Mouse (Mus musculus) liver, adult (tissue): ENCODE results near the gene Vsig8.

Experiments used
- GATA4 ChIP-seq: IDR thresholded peaks from 2 replicates; pipeline ENCODE4 v1.6.1; 2014; ENCODE audit warnings: mild to moderate bottlenecking, low read length; ENCODE audit not compliant: insufficient replicate concordance

The Vsig8 gene

DNA sequence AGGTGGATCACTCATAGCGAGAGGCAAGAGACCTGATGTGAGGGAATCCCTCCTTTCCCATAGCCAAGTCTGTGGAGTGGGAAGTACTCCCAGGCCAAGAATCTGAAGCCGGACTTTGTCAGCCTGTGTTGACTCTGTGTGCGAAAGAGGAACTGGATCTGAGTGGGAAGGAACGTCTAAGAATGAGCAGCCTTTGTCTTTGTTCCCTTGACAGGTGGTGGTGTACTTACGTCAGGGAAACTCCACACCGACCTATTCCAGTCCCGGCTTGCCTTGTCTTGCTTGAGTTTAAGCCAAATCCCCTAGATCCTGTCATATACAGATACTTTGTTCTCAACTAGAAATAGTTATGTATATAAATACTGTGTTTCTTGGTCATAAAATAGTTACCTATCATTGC, 33.2 kb upstream of the Vsig8 start:
- TF ChIP-seq GATA4, result no peak

DNA sequence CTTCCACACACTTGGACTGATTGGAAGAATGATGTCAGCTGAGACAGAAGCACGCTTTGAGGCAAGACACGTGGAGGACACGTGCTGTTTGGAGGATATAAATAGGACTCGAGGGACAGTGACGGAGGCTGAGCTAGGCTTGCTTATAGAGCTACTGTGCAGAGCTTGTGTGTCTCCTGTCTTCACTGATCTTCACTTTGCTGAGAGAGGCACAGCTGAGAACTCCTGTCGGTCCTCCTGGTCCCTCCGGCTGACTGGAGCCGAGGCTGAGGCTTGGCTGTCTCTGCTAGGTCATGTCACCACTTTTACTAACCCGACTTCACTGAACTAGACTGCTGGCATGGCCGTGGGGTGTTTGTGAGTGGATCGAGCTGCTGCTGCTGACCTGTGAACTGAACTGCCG, 32.0 kb upstream of the Vsig8 start:
- TF ChIP-seq GATA4, result no peak

DNA sequence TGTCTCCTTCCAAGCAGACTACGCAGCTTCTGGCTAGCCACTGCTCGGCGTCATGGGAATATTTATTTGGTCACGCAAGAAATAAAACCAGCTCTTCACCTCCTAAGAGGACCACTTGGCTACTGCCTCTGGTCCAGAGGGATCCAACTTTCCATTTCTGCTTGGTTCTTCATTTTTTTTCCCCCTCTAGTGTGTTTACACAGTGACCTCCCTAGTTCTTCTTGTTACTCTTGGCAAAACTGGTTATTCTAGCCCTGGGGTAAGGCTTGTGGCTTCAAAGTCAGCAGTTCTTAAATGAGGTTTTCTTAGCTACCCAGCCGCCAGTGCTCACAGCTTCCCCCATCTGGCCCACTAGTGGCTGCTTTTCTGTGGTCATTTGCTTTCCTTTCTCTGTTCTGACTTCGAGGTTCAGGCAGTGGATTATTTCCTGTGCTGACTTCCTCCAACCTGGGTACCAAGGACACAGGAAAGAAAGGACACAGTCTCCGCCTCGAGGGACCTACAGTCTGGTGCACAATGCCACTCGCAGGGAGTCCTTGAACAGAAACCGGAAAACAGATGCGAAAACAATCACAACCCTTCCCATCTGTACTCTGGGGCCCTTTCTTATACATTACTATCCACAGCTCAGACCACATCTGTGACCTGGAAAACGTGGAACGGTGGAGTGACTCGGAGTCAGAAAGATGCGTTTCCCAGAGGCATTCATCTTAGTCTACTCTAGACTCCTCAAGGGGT, 30.5 kb upstream of the Vsig8 start:
- TF ChIP-seq GATA4, result peak; percentile 56; the same call in 1 of the 2 replicates

DNA sequence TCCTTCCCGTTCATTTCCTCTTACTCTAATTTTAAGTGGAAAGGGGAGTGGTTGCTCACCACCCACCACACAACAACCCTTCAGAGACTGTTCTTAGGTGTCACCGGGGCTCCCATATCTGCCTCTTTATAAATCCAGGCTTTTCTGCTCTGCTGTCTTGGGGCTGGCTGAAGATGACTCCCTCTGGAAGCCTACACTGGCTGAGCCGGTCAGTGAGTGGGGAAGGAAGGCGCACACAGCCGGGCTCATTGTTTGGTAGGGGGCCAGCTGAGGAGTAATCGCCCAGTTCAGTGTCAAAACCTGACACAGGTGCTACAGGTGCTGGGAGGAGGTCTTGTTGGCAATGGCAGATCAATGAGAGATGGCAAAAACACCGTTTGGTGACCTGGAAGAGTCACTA, 29.8 kb upstream of the Vsig8 start:
- no peak for TF ChIP-seq GATA4

- TF ChIP-seq GATA4, result peak; percentile 93
Measured at GRCm38 (mm10) chr1:172526380-172527081, 29.2 kb upstream of the Vsig8 start.

GRCm38 (mm10) chr1:172527431-172527830, 28.3 kb upstream of the Vsig8 start:
- no peak for TF ChIP-seq GATA4

- no peak; the same call in 1 of the 2 replicates for TF ChIP-seq GATA4
Measured at GRCm38 (mm10) chr1:172528701-172529100, 27.0 kb upstream of the Vsig8 start.

GRCm38 (mm10) chr1:172530544-172531220, 25.1 kb upstream of the Vsig8 start:
- TF ChIP-seq GATA4, result no peak

DNA sequence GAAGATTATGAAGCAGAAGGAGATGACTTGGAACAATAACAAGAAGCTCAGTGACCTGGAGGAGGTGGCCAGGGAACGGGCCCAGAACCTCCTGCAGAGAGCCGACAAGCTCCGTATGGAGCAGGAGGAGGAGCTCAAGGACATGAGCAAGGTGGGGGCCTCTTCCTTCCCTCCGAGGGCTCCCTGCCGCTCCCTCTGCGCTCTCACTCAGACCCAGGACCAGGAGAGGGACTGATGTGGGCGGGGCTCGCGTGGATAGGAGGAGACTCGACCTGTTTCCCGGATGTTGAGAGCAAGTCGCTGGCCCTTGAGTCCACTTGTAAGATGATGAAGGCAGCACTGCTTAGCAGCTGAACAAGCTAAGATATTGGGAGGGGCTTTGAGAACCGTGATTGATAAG, 23.2 kb upstream of the Vsig8 start:
- no peak for TF ChIP-seq GATA4

DNA sequence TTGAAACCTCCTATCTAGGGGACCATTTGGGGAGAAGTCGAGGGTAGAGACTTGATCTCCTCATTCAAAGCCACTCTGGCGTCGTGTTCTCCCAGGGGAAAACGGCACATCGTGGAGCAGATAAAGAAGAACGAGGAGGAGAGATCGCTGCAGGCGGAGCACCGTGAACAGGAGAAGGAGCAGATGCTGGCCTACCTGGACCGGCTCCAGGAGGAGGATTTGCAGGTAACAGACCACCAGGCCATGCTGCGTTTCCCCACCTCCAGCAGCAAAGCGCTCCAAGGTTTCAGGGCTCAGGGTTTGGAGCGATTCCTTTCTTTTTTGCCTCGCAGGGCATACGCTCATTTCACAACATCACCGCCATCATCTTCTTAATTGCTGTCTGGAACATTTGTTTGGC, 20.6 kb upstream of the Vsig8 start:
- no peak for TF ChIP-seq GATA4

DNA sequence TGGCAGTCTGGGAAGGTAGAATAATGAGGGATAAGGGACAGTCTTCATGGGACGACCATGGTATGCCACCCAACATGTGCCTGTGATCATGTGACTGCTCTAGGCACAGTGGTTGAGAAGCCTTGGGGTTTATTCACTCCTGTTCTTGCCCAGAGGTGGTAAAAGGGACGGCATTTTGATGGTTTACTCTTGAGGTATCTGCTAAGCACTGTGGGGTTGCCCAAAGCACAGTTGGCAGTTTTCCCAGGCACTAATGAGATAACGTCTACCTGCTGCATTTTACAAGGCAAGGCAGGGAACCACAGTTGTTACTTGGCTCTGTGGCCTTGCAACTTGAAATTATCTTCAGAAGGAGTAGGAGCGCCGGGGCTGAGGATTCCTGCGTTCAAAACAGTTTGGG, 15.9 kb upstream of the Vsig8 start:
- TF ChIP-seq GATA4, result no peak

- no peak for TF ChIP-seq GATA4
Measured at GRCm38 (mm10) chr1:172540283-172540820, 15.4 kb upstream of the Vsig8 start.

DNA sequence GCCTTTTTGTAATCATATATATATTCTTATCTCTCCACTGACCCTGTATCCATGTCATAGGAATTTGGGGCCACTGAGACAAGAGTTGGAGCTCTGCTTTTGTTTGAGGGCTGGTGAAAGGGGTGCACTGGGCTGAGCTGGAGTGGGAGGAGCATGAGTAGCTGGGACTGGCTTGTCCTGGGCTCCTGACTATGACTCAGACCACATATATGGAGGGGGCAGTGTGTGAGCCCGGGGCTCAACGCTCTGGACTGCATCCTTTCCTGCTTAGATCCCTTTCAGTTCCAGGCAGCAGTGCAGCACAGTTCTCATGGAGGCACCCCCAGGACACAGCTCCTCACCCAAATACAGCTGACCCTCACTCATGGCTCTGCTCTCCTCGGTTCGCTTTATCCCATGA, 9.7 kb upstream of the Vsig8 start:
- no peak for TF ChIP-seq GATA4

DNA sequence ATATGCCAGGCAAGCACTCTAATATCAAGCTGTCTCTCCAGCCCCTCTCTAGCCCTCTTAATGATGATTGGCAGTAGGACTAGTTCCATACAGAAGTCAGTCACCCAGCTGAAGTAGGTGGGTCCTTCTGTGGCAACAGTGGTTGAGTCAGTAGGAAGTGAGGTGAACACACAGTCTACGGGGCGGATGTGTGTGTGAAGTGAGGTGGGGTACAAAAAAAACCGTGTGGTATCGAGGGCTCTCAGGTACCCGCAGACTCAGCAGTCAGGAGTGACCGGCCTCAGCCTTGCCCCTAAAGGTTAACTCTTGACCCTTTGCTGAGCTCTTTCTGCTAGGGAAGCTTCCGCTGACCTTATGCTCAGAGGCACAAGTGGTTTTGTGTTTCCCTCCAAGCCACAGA, 7.2 kb upstream of the Vsig8 start:
- no peak for TF ChIP-seq GATA4

- TF ChIP-seq GATA4, result no peak
Measured at GRCm38 (mm10) chr1:172549314-172549713, 6.4 kb upstream of the Vsig8 start.

- TF ChIP-seq GATA4, result no peak
Measured at GRCm38 (mm10) chr1:172549717-172550116, 6.0 kb upstream of the Vsig8 start.
